Mouse (Mus musculus) embryo, embryonic 9.5 days (tissue): Measurements from ENCODE around the gene Nhsl2.

Experiments
- DNase-seq: peaks from one replicate; pipeline ENCODE4 v3.0.0-alpha.2; 2017; ENCODE audit errors: extremely low spot score

Gene Nhsl2

DNA sequence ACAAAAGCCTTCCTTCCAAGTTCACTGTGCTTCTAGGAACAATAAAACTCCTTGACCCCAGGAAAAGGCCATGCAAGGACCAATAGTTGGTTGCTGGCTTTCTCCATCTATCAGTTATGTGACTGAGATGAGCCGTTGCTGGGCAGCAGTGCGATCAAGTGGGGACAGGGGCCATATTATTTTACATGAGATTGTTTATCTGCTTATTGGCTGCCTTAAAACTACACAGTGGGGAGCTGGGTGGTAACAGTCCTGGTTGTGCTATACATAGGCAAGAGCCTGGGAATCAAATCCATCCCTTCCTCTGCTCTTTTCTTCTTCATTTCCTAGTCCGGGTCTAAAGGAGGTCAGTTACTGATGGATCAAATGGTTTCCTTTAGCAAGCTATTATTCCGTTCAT, 53.4 kb downstream of the Nhsl2 start:
- DNase-seq: no peak

DNA sequence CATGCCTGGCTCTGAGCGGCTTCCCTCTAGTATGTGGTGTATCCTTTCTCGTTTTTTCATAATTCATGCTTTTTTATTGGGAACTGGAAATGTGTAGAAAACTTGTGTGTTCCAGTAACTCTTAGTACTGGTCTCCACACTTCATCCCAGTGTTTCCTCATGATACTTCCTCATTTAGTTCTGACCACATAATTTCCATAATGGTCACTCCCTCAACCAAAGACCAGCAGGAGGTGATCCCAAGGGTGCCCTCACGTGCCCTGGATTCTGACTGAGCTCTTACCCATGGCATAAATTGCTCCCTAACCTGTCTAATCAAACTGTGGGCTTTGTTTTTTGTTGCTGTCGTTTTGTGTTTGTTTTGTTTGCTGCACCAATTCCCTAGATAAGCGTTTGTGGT, 58.1 kb downstream of the Nhsl2 start:
- no peak for DNase-seq

DNA sequence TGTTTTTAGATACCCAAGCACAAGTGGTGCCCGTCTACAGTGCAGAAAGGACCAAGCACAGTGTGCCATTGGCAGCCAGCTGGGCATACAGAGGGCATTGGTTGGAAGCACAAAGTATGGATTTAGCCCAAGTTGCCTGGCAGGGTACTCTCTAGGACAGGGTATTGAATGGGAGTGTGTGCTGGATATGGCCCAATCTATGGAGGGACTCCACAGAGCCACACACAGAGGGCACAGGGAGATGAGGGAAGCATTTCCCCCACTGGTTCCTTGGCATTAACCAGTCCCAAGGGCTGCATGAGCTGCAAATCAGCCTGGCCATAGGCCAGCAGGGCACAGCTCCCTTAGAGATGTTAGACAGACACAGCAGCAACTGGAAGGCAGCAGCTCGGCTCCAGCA, 79.9 kb downstream of the Nhsl2 start:
- no peak for DNase-seq

DNA sequence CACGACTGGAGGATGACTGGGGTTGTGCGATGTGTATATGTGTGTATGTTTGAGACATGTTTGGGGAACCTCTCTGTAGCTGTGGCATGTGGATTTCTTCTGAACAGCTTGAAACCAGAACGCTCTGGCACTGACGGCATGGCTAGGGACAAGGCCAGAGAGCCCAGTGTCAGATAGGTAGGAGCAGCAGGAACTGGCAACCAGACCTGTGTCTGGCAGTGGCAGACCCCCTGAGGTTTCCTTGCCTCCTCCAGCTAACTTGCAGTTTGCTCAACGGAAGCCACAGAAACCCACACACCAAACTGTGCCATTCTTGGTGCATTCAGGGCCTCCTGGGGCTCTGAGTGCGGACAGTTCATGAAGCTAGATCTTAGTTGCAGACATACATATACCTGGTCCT, 81.1 kb downstream of the Nhsl2 start:
- DNase-seq: no peak

DNA sequence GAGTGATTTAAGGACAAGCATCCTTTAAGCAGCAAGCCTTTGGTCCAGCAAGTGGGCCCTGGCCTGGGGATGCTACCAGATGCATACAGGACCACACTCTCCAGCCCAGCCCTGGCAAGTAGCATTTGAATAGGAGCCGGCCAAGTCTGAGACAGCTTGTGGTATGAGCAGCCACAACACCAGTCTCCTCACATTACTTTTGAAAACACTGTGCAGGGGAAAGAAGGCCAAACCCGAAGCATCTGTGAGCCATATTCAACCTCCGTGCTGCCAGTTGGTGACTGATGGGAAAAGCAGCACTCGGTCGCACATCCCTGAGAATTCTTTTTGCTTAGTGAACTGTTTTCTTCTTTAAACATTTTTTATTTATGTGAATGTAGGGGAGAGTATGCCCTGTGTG, 81.8 kb downstream of the Nhsl2 start:
- no peak for DNase-seq

DNA sequence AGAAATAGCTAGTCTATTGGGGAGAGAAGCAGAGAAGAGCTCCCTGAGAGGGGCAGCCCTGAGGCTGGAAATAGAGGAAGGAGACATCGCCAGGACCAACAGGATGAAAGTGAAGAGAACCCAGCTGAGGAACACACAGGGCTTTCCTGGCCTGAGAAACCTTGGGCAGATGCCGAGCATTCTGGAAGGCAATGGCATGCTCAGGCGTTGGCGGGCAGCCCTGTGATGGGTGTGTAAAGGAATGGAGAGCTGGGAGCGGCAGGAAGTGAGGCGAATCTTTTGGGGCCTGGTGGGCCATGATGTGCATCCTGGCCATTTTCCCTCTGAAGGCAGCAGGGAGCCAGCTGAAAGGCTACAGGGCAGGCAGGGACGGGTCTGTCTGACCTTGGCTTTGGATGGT, 83.1 kb downstream of the Nhsl2 start:
- no peak for DNase-seq

DNA sequence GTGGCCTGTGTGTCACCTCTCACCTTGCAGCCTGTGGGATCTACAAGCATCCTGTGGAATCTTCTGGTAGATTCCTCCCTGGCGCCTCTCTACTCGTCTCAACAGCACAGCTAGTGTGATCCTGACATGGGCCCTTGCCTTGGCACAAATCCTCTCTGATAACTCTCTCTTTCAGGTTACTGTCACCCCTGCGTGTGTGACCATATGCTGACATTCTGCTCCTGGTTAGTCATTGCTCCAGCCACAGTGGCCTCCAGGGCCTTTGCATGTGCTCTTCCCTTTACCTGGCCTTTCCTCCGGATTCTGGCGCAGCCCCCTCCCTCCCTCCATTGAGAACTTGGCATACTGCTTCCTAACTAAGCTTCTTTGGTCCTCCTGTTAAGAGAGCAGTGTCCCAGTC, 84.2 kb downstream of the Nhsl2 start:
- no peak for DNase-seq

DNA sequence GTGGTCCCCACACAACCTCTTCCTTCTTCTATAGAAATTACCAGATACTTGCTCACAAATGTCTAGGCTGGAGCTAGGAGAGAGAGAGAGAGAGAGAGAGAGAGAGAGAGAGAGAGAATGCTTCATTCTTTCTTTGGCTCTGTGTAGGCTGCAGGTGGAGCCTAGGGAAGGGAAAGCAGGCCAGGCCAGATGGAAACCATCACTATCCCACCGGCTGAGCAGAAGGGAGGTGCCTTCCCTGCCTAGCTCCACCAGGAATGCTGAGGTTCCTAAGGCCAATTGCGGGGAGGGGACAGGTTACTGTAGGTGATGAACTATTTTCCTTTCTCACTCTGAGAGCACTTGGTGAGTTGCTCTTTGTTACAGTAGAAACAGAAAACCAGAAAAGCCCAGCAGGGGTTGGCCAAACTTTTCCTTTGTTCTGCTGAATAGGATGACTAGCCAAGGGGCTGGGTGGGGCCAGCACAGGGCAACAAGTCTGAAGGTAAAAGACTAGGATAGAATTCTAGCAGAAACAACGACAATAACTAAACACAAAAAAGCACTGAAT, 86.2 kb downstream of the Nhsl2 start:
- no peak for DNase-seq

DNA sequence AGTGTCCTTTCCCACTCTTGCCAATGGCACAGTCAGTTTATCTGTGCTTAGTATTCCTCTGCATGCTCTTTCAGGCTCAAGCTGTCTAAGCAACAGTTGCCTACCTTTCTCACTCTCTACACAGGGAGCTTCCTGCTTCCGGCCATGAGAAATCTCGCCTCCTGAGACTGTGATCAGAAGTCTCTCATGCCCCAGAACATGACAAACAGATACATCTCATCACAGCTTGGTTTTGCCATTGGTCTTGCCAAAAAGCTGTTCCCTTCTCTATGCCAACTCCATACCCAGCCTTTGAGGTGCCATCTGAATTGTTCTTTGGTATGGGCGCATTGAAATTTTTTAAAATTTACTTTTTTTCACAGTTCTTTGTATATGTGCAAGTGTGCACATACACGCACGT, 90.3 kb downstream of the Nhsl2 start:
- DNase-seq: no peak

DNA sequence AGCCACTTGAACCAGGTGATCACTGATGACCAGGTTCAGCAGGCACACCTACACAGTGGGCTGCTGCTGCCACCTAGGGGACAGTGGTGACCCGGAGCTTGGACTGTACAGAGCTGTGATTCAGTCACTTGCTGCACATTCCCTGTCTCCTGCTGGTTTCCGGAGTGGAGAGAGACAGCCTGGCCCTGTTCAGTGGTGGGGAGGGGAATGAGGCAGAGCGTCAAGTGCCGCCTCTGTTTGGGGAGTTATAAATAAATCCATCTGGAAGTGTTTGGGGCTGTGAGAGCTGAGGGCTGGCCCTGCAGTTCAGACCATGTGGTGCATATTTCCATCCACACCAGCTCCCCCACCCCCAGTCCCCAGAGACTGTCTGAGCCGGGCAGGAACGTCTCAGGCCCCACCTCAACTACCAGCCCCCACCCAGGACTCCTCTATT, 93.3 kb downstream of the Nhsl2 start:
- DNase-seq: peak; percentile 66

DNA sequence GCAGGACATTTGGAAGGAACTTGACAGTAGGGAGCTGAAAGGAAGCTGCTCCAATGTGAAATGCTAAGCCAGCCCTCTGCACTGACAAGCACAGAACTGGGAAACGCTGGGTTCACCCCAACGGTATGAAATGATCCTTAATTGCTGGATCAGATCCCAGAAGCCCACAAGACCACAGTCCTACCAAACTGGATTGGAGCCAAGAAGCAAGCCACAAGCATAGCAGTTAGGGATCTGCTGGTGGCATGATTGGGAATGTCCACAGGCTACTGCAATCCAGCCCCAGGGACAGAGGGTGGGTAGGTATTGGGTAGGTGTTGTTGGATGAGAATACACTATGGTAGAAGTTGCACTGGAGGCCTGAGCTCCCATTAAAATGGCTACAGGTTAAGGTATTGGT, 94.6 kb downstream of the Nhsl2 start:
- no peak for DNase-seq

DNA sequence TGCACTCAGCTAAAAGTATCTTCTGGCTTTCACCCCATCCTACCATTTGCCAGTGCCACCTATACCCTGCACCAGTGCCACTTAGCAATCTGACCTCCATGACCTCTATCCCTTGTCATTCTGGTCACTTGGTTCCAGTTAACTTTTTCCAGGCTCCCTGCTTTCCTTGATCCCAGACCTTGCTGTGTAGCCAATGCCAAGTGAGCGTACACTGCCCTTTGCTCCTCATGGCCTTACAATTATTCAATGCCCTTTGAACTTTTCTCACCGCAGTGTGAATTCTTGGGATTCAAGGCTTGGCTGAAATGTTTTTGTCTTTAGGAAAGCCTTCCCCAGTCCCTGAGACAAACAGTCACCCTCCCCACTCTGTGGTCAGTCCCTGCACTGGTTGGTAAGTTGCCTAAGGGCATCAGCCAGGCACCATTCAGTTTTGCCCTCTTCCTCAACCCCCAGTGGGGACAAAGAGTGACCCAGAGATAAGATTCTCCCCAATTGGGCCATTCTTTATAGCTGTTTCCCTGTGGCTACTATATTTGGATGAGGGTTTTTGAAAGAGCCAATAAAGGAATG, 95.7 kb downstream of the Nhsl2 start:
- no peak for DNase-seq

DNA sequence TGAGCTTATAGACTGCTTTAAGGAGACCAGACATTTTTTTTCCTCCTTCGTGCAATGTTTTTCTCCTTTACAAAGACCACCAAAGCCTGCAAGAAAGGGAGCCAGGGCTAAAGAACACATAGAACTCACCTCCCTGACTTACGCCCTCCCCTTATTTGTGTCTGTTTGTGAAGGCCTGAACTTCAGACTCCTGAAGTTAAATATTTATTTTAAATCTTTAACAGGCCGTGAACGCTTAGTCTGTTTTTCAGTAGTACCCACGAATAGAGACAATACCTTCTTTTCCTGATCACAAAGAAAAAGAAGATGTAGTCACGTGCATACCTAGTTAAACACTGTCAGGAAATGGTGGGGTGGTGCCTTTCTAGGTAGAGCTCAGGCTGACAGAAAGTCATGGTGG, 103.3 kb downstream of the Nhsl2 start:
- DNase-seq: no peak

DNA sequence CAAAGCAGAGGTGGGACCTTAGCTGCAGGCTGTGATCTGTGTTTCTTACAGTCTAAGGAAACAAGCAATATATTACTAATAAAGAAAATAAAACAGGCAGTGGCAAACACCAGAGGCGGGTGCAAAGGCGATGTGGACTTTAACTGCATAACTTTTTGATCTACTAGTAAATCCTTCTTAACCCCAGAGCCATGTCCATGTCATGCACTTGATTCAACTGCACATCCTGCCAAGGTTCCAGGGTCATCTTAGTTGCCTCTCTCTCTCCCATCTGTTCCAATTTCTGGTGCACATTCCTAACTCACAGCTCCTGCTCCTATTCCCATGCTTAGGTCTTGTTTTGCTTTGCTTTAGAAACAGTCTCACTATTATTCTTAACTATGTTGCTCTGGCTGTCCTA, 104.1 kb downstream of the Nhsl2 start:
- no peak for DNase-seq

DNA sequence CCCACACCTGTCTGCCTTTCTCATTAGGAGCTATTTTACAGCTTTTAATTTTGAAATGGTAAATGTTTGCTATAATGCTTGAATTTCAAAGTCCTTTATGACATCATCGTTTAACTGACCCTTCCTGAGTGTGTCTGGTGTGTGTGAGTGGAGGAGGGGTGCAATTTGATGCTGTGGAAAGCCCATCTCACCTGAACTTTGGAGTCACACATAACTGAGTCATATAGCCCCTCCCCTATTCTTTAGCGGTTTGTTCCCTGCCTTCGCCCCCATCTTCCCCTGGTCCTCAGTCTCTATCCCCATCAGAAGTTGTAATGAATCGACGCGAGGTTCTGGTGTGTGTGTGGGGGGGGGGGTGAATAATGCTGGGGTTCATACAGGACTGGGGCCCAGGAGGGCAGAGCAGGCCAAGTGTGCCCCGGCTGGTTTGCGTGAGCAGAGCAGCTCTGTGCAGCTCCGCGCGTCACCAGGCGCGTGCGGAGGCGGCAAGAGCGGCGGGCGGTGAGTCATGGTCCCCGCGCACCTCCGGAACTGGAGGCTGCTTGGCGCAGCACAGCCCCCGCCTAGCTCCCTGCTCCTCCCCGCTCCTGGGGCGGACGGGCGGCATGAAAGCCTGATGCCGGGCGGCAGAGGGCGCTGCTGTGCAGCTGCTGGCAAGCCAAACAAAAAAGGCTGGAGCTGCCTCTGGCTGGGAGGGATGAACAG, 104.8 kb downstream of the Nhsl2 start:
- peak; percentile 86 for DNase-seq

DNA sequence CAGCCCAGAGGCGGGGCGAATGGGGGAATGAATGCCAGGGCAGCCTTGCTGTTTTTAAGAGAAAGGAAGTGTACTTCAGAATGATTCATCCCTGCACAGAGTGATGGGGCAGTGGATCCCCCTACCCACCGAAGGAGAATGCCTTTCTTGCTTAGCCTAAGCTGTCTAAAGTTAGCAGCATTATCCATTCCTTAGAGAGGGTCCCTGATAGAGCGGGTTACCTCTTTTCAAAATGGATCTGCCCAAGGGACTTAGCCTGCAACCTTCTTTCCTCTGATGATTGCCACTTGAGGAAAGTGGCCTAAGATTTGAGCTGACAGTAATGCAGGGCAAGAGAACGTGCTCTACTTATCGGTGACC, 105.3 kb downstream of the Nhsl2 start:
- no peak for DNase-seq

DNA sequence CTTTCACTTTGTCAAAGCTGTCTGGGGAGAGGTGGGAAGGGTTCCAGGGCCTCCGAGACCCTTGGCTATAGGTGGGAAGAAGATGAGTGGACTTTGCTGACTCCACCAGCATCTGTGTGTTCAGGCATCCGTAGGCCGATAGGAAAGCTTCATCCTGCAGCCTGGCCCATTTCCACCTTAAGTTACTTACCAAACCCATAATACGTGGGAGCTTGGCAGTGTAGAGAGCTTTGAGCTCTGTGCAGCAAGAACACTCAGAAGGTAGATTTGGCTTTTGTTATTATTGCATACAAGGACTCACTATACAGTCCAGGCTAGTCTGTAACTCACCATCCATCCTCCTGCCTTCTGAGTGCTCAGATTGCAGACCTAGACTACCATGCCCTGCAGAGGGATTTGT, 112.7 kb downstream of the Nhsl2 start:
- no peak for DNase-seq

DNA sequence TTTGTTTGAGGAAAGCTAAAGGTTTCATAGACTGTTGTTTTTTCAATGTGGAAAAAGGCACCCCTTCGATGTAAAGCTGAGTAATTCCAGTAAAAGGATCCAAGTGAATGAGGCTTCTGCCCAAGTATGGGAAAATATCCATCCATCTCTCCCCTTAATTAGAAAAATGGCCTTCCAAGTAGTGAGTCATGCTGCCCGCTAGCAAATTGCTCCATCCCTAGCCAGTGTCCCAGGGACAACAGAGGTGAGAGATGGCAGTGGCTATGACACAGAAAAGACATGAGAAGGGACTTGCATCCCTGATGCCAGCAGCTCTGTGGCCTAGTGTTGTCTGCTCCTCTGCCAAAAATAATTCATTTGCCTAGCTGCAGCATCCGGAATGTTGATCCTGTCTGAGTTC, 114.5 kb downstream of the Nhsl2 start:
- no peak for DNase-seq

DNA sequence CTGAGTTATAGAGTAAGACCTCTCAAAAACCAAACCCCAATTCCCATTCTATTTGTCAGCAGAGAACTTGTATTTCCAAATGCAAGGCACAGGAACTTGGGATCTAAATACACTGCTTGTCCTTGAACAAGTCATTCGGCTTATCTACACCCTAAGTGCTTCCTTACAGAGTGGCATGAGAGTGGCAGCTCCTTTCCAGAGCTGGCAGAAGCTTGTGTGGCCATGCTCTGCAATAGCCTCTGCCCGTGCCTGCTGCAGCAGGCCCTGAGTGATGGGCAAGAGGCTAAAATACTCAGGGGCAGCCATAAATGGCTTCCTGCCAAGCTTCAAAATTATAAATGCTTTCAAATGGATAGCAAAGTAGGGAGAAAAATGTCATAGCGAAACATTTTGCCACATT, 123.8 kb downstream of the Nhsl2 start:
- DNase-seq: no peak

DNA sequence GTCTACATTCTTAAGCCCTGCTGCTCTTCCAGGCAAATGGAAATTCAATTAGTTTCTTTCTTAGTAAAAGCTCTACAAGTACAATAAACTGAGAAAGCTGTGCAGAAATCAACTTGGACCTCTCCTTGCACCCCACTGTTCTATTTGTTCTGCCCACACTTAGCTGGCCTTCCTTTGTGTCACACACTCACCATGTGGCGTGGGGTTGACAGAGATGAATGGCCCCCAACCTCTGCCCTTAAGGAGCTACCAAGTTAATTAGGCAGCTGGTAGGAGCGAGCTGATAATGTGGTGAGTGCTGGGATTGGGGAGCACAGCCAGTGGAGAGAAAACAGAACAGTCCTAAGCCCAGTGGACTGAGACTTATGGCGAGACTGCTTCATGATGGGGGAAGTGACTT, 127.7 kb downstream of the Nhsl2 start:
- DNase-seq: peak; percentile 44

DNA sequence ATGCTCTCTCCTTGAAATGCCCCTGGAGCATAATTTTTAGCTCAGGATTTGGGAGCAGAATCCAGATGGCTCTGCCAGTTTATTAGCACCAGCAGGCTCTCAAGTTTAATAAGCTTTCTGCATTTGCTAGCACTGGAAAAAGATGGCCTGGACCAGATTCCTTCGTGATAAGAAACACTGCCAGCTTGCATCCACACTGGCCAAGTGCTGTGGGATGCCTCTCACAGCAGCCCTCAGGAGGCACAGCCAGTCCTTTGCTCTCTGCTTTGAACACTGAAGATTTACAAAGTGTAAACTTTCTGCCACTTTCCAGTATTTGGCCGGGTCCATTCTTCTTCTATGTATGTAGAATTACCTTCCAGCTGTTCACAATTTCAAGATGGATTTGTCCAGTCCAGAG, 129.7 kb downstream of the Nhsl2 start:
- no peak for DNase-seq

DNA sequence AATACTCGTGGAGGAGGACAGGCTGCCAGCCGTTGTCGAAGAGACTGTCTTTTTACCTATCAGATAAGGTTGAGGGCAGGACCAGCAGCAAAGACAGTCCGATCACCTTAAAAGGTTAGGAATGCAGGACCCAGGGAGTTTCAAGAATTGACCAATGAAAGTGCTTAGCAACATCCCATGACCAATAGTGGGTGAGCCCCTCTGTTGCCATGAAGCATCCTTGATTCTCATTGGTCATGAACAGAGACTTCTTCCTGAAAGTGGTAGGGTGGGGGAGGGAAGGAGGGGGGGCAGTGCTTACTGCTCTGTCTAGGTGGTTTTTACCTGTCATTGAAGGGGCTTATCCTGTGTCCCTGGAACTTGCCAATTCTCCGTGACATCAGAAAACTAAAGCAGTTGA, 130.1 kb downstream of the Nhsl2 start:
- peak; percentile 28 for DNase-seq

DNA sequence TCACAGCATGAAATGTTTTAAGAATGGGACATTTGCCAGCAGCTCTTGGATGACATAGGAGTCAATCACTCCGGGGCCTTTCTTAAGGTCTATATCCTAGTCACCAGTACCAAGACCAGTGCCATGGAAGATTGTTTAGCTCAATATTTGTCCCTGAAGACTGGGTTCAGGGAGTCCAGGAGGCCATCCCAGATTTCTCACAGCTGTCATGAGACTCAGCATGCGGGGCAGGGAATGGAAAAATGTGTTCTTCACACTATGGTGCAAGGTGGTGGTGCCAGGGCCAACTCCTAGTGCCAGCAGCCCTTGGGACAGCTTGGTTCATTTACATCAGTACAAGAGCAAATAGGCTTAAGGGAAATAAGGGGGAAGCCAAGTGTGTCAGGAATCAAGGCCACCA, 131.4 kb downstream of the Nhsl2 start:
- DNase-seq: no peak

DNA sequence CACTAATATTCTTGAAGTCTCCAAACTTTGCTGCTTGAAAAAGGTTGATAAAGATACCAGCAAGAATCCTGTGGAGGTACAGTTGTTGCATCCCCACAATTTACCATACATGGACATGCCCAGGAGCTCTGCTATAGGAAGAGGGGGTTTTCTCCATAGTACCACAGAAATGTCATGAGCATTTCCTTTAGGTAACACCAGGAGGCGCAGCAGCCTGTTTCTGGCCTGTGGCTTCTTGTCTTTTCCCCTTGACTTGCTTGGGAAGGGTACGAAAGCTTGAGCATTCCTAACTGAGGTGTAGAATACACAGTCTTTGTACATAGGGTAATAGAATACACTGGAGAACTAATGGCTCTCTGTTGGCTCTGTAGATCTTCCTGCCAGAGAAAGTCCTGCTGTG, 132.3 kb downstream of the Nhsl2 start:
- no peak for DNase-seq
